Mouse (Mus musculus) cerebellum, adult 11-12 months (tissue): ENCODE results near the gene Btnl9.
"Not testable (repeated sequence)": the region's sequence is repeated elsewhere in the genome, so short reads cannot be mapped to it uniquely, and the experiment has no call there.

Source experiments
- DNase-seq: peaks from one replicate; pipeline ENCODE4 v3.0.0; 2022

Btnl9 gene

GRCm38 (mm10) chr11:49176047-49176779 is 10.7 kb downstream of the Btnl9 start:
- not testable (repeated sequence) for DNase-seq

- DNase-seq, result no peak
These were observed 11.6 kb downstream of the Btnl9 start for GRCm38 (mm10) chr11:49175345-49175744.

DNA sequence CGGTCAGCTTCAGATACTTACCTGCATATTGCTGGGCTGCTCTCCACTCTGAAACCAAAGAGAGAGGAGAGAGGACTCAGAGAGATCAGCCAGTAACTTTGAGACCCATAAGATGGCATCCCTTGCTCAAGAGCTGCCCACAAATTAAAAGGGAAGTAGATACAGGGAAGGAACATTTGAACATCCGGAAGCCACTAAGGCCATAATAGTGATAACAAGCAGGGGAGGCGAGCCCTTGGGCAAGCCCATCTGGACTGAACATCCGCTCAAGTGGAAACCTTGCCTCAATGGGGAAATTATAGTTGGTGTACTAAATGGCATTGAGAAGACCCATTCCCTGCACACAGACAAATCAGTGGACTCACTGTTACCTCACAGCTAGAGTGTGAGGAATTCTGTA is 16.4 kb downstream of the Btnl9 start:
- DNase-seq, result no peak

DNA sequence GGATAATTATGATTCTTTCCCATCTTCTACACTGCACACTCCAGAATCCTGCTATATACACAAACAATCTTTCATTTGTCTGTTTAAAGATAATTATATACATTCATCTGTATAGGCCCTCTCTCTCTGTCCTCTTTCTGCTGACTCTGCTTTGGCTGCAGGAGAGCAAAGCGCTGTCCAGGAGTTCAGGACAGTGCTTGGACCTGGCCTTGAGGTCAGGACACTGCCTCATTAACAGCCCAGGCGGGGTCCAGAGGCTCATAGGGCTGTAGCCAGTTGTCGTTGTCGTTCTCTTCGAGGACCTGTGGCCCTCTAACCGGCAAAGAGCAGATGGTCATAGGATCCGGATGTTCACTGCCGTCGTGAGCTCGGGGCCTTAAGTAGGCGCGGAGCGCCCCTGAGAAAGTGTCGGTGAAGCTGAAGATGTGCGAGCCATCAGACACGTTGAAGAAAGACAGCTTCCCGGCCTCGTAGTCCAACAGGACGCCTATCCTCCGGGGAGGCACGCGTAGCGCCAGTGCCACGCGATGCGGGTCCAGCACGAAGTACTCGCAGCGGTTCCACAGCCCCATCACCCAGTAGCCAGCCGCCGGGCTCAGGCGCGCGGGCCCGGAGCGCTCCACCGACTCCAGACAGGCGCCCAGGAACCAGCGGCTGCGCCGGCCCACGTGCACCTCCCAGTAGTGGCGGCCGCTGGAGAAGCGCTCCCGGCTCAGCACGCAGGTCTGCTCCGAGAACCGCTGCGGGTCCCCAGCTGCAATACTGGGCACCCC is 17.9 kb downstream of the Btnl9 start:
- no peak for DNase-seq

DNA sequence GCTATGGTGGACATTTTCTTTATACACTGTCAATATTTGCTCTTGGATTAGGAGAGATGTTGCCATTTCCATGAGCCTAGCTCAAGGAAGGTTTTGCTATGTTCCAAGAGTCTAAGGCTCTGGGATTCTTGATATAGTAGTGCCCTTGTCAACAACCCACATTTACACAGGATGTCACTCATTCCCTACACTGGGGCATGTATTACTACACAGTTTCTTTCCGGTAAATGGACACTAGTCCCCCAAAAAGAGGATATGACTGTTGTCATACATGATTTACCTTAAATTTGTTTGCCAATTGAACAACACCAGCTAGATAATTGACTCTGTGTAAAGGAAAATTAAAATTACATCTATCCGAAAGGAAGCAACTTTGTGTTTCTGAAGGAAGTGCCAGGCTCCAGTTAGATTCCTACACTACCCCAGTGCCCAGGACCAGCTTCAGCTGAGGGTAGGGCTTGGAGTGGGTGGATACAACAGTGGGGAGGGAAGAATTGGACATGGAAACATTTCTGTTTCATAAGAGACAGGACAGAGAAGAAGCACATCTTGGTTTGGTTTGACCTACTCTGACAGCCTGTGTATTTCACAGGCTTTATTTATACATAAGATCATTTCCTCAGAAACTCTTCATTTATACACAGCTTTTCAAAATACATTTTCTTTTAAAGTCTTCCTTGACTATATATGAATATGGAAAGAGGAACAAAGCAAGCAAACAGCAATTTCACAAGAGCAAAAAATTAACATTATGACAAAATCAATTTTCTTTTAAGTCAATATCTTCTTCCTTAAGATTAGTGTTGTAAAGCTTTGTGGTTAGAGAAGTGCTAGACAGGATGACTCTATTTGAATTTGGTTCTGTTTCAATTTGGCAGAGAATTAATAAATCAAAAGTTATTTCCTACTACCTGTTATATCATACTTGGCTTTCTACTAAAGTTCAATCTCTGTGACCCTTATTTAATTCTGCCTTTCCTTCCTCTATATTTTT is 29.8 kb downstream of the Btnl9 start:
- DNase-seq, result no peak

- DNase-seq, result no peak
These were observed 32.9 kb downstream of the Btnl9 start, which contains the start of gene Olfr1394 for GRCm38 (mm10) chr11:49154077-49154476. Gene Olfr1394 (plus strand): TSS chr11:49154377.

- DNase-seq, result no peak
These were observed 45.0 kb downstream of the Btnl9 start, which contains the start of gene Olfr1395 for GRCm38 (mm10) chr11:49141974-49142373. Gene Olfr1395 (plus strand): TSS chr11:49142274.

DNA sequence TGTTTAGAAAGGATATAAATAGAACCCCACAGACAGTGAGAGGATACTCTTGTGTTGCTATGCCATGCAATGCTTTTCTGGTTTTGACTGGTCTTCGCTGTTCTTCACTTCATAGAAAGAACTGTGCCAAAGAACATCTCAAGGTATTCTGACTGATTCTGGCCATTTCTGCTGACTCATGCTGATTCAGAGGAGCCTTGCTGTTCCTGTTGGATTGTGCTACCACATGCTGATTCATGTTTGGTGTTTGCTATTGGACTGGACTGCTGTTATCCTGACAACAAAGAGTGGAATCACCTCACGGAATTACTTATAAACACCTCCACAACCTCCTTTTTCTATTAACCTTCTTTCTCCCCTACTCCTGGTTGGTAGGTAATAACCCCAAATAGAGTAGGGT is 62.8 kb downstream of the Btnl9 start:
- DNase-seq, result no peak

DNA sequence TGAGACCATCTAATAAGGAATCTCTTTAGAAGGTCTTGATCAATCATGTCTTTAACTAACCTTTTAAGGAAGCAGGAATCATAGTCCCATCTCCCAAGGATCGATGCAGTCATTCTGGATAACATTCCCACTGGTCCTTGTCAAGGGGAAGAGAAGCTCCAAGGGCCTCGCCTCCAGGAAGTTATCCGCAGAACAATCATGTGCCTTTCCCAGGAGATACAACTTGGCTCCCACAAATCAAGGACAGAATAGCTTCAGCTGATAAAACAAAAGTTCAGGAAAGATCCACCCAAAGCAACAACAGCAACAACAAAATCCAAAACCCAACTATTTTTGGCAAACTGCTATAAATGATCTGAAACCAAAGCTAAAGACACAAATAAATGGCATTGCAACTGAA is 67.3 kb downstream of the Btnl9 start:
- no peak for DNase-seq
